Mouse (Mus musculus) thymus, postnatal 0 days (tissue): Measurements from ENCODE around the gene Tedc2. TPM values are rescaled to one million over a fixed set of nuclear protein-coding genes. Genes with fewer than 3 reads are reported as not detected.

Experiments
- DNase-seq: peaks from one replicate; pipeline ENCODE4 v3.0.0-alpha.2; 2015; ENCODE audit warnings: low spot score
- polyA plus RNA-seq: library from polyadenylated mRNA; unstranded; fragments of >200 nt; fragmentation: Nextera tagmentation; extraction: Ambion mirVana; gene quantifications from 2 replicates; pipeline ENCODE4 v1.2.1, GENCODE M21; 2015

Tedc2 gene
- polyA plus RNA-seq, 1 experiment from 2014 or later, result 6.9 TPM

GRCm38 (mm10) chr17:24212441-24213018 is 8.1 kb downstream of the Tedc2 start:
- DNase-seq, result no peak

- DNase-seq, result peak; percentile 34
Measured at GRCm38 (mm10) chr17:24211631-24212440, 8.8 kb downstream of the Tedc2 start.

- no peak for DNase-seq
Measured at GRCm38 (mm10) chr17:24210591-24210990, 10.1 kb downstream of the Tedc2 start.

- no peak for DNase-seq
Measured at GRCm38 (mm10) chr17:24209916-24210240, 10.8 kb downstream of the Tedc2 start.

GRCm38 (mm10) chr17:24209043-24209915 is 11.4 kb downstream of the Tedc2 start, which contains the start of gene Ntn3:
TSS of gene Ntn3 (minus strand) at chr17:24209531.
- DNase-seq, result no peak

GRCm38 (mm10) chr17:24208641-24209042 is 12.0 kb downstream of the Tedc2 start:
- no peak for DNase-seq

GRCm38 (mm10) chr17:24207768-24208640 is 12.6 kb downstream of the Tedc2 start:
- no peak for DNase-seq

- DNase-seq, result peak; percentile 33
Measured at GRCm38 (mm10) chr17:24206451-24207351, 13.9 kb downstream of the Tedc2 start.

GRCm38 (mm10) chr17:24205908-24206361 is 14.7 kb downstream of the Tedc2 start:
- DNase-seq, result peak; percentile 21

- DNase-seq, result peak; percentile 87
Measured at GRCm38 (mm10) chr17:24205284-24205888, 15.3 kb downstream of the Tedc2 start, which contains the start of gene Tbc1d24. TSS of gene Tbc1d24 (minus strand) at chr17:24205562.

GRCm38 (mm10) chr17:24204846-24205245 is 15.8 kb downstream of the Tedc2 start:
- DNase-seq, result no peak

GRCm38 (mm10) chr17:24203611-24204534 is 16.8 kb downstream of the Tedc2 start:
- DNase-seq, result no peak

GRCm38 (mm10) chr17:24203068-24203467 is 17.6 kb downstream of the Tedc2 start:
- no peak for DNase-seq

- no peak for DNase-seq
Measured at GRCm38 (mm10) chr17:24201092-24201491, 19.6 kb downstream of the Tedc2 start.

GRCm38 (mm10) chr17:24199741-24200140 is 20.9 kb downstream of the Tedc2 start:
- no peak for DNase-seq

GRCm38 (mm10) chr17:24199252-24199651 is 21.4 kb downstream of the Tedc2 start:
- no peak for DNase-seq

- no peak for DNase-seq
Measured at GRCm38 (mm10) chr17:24197032-24197824, 23.4 kb downstream of the Tedc2 start.
